Mouse (Mus musculus) hindbrain, postnatal 0 days (tissue): ENCODE measurements around the gene Pmel. TPM values are rescaled to one million over a fixed set of nuclear protein-coding genes. Genes with fewer than 3 reads are reported as not detected.

Experiments
- ATAC-seq: fragments of 200-750 bp; cut with Nextera tagmentation; 2 replicates; pipeline ENCODE4 v1.8.0; 2017; ENCODE audit warnings: mild to moderate bottlenecking, moderate TSS enrichment, moderate library complexity
- DNase-seq: peaks from one replicate; pipeline ENCODE4 v3.0.0-alpha.2; 2015; ENCODE audit warnings: low spot score
- H3K27ac ChIP-seq: fragments of 300-500 bp; sonication (generic); 2 replicates; pipeline ENCODE4 v1.5.1; 2014; ENCODE audit warnings: mild to moderate bottlenecking
- H3K27me3 ChIP-seq: fragments of 300-500 bp; sonication (generic); 2 replicates; pipeline ENCODE4 v1.6.1; 2014; ENCODE audit warnings: low read length, mixed read lengths; ENCODE audit not compliant: insufficient read depth
- H3K36me3 ChIP-seq: fragments of 300-500 bp; sonication (generic); 2 replicates; pipeline ENCODE4 v1.6.1; 2014; ENCODE audit warnings: low read length, mixed read lengths; ENCODE audit not compliant: insufficient read depth
- H3K4me1 ChIP-seq: fragments of 300-500 bp; sonication (generic); 2 replicates; pipeline ENCODE4 v1.6.1; 2014; ENCODE audit warnings: antibody characterized with exemption, low read length, mixed read lengths; ENCODE audit not compliant: insufficient read depth
- H3K4me2 ChIP-seq: fragments of 300-500 bp; sonication (generic); 2 replicates; pipeline ENCODE4 v1.6.1; 2014; ENCODE audit warnings: low read depth, mild to moderate bottlenecking, low read length, moderate library complexity, mixed read lengths
- H3K4me3 ChIP-seq: fragments of 300-500 bp; sonication (generic); 2 replicates; pipeline ENCODE4 v1.5.1; 2014; ENCODE audit warnings: low read length
- H3K9ac ChIP-seq: fragments of 300-500 bp; sonication (generic); replicated peaks from 2 replicates; pipeline ENCODE4 v1.6.1; 2014; ENCODE audit warnings: mild to moderate bottlenecking, low read length, moderate library complexity, mixed read lengths
- H3K9me3 ChIP-seq: fragments of 300-500 bp; sonication (generic); 2 replicates; pipeline ENCODE4 v1.6.1; 2016; ENCODE audit warnings: low read length, mixed read lengths
- CTCF ChIP-seq: IDR thresholded peaks from 2 replicates; pipeline ENCODE4 v1.5.1; 2016; ENCODE audit warnings: antibody characterized with exemption, control low read depth, low read depth
- WGBS: fragments of 180-500 bp; shearing (Covaris S2); extraction: QIAGEN DNeasy Blood & Tissue Kit; methylation state at CpG from one replicate; pipeline ENCODE4 v1.1.7; 2014; 5-methylcytosine and 5-hydroxymethylcytosine counted together
- polyA plus RNA-seq: library from polyadenylated mRNA; unstranded; fragments of >200 nt; fragmentation: Nextera tagmentation; extraction: Ambion mirVana; gene quantifications from 2 replicates; pipeline ENCODE4 v1.2.1, GENCODE M21; 2015
- total RNA-seq: library from RNA; depleted of rRNA; stranded (reverse); fragments of >200 nt; gene quantifications from 2 replicates; pipeline ENCODE4 v1.2.3, GENCODE M21; 2014

Pmel gene
- total and polyA plus RNA-seq, 2 experiments from 2014 or later = 0.63 to 1.4 TPM

DNA sequence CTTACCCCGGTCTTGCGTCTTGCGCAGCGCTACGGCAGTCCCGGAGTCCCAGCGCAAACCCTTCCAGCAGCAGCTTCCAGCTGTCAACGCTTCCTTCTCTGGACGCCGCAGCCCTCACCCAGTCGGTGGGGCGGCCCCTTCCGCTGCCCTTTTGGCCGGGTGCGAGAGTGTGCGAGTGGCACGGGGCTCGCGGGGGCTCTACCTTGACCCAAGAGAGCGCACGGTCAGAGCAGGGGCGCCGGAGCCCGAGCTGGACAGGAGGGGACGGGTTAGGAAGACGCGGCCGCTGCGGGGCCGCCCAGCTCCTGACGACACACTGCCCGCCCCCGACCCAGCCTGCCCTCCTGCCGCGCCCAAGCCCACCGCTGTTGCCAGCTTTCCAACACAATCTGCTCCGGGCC lies 39.8 kb downstream of the Pmel start:
- H3K4me2 ChIP-seq = peak overlapping the region; percentile 97
- H3K36me3 ChIP-seq = no peaks in the 10 kb centered on the region
- DNase-seq = peak; percentile 53
- no peaks in the 10 kb centered on the region for H3K9me3 ChIP-seq
- WGBS = under 1% methylated on average over 37 of the region's 37 CpGs
- H3K27me3 ChIP-seq = no peaks in the 10 kb centered on the region; the same call in 1 of the 2 replicates
- peaks cover 18% of the 10 kb centered on the region; the same call in 1 of the 2 replicates for H3K4me1 ChIP-seq
- peak; percentile 33 for ATAC-seq
- H3K9ac ChIP-seq = peak overlapping the region; percentile 67
- no peak for TF ChIP-seq CTCF
- H3K4me3 ChIP-seq = peak overlapping the region; percentile 70
- H3K27ac ChIP-seq = no peak overlapping the region

GRCm38 (mm10) chr10:128744211-128744610 lies 40.2 kb downstream of the Pmel start:
- 22% methylated on average over 8 of the region's 8 CpGs for WGBS
- Histone ChIP-seq H3K36me3 (no peaks in the 10 kb centered on the region), H3K9me3 (no peaks in the 10 kb centered on the region), H3K4me3 (peak overlapping the region; percentile 70), H3K27ac (no peak overlapping the region), H3K9ac (peak overlapping the region; percentile 67), H3K27me3 (no peaks in the 10 kb centered on the region; the same call in 1 of the 2 replicates), H3K4me2 (peak overlapping the region; percentile 97), H3K4me1 (peaks cover 20% of the 10 kb centered on the region)
- no peak for TF ChIP-seq CTCF
- ATAC-seq = no peak
- DNase-seq = no peak

GRCm38 (mm10) chr10:128744680-128745601 lies 40.9 kb downstream of the Pmel start, which contains the start of gene Dgka:
Dgka (minus strand) TSS chr10:128744855.
- H3K9me3 ChIP-seq = no peaks in the 10 kb centered on the region
- TF ChIP-seq CTCF = 0 out of 2 replicates have a peak, but pooled peaks have one; percentile 39
- H3K36me3 ChIP-seq = no peaks in the 10 kb centered on the region
- H3K4me3 ChIP-seq = peak within 1 kb of the TSS; percentile 70
- H3K4me1 ChIP-seq = peaks cover 25% of the 10 kb centered on the region
- DNase-seq = peak; percentile 25
- peak within 1 kb of the TSS; percentile 67 for H3K9ac ChIP-seq
- no peak within 1 kb of the TSS for H3K27ac ChIP-seq
- peak within 1 kb of the TSS; percentile 97 for H3K4me2 ChIP-seq
- no peak for ATAC-seq
- WGBS = 22% methylated on average over 18 of the region's 18 CpGs
- H3K27me3 ChIP-seq = no peaks in the 10 kb centered on the region; the same call in 1 of the 2 replicates

DNA sequence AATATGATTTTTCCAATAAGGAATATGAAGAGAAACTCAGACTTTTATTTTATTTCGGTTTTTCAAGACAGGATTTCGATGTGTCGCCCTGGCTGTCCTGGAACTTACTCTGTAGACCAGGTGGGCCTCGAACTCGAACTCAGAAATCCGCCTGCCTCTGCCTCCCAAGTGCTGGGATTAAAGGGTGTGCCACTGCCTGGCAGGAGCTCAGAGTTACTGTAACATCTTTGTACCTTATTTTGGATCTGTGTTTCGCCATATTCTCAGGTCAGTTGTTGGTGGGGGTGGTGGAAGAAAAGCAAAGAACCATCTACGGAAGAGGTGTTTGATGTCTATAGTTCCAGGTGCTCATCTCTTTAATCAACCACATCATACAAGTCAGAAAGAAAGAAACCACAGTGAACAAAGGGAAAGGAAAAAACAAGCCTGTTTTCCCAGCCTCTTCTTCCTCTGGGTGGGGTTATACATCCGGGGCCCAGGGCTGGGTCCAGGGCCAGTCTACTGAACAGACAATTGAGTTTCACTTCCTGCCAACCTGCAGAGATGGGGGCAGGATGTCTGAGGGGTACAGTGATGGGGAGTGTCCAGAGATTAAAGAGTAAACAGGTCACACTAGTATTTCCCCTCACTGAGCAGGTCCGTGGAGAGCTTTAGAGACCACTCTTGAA lies 42.1 kb downstream of the Pmel start:
- no peaks in the 10 kb centered on the region; the same call in 1 of the 2 replicates for H3K27me3 ChIP-seq
- DNase-seq (no peak), ATAC-seq (no peak)
- 95% methylated on average over 10 of the region's 10 CpGs for WGBS
- no peak for TF ChIP-seq CTCF
- no peak overlapping the region for H3K27ac ChIP-seq
- no peaks in the 10 kb centered on the region for H3K9me3 ChIP-seq
- no peaks in the 10 kb centered on the region for H3K36me3 ChIP-seq
- H3K9ac ChIP-seq = no peak overlapping the region
- H3K4me3 ChIP-seq = no peak overlapping the region
- no peak overlapping the region for H3K4me2 ChIP-seq
- peaks cover 25% of the 10 kb centered on the region for H3K4me1 ChIP-seq

DNA sequence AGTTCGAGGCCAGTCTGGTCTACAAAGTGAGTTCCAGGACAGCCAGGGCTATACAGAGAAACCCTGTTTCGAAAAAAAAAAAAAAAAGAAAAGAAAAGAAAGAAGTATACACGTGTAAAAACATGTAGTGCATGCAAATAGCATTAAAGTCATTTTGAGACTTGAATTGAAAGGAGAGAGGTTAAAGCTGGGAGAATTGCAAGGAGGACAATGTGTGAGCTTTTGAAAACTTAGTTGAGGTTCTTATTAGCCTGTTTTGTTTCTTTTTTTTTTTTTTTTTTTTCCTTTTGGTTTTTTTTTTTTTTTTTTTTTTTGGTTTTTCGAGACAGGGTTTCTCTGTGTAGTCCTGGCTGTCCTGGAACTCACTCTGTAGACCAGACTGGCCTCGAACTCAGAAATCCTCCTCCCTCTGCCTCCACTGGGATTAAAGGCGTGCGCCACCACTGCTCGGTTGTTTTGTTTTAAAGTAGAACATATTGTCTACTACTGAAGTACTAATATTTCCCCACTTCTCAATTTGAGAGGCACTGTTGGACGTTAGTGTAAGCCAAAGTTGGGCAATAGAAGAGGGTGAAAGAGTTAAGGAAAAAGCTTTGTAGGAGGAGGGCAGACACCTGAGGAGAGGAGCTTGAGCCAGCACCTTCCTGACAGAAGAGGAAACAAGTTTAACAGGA lies 43.1 kb downstream of the Pmel start:
- ATAC-seq (no peak), DNase-seq (no peak)
- H3K27ac ChIP-seq = peak overlapping the region; percentile 85; the same call in 1 of the 2 replicates
- peaks cover 25% of the 10 kb centered on the region for H3K4me1 ChIP-seq
- 46% methylated on average over 8 of the region's 9 CpGs for WGBS
- H3K36me3 ChIP-seq = no peaks in the 10 kb centered on the region
- no peaks in the 10 kb centered on the region; the same call in 1 of the 2 replicates for H3K27me3 ChIP-seq
- TF ChIP-seq CTCF = no peak
- peak overlapping the region; percentile 93 for H3K4me2 ChIP-seq
- H3K9ac ChIP-seq = peak overlapping the region; percentile 67
- no peaks in the 10 kb centered on the region for H3K9me3 ChIP-seq
- H3K4me3 ChIP-seq = peak overlapping the region; percentile 72

- WGBS = under 1% methylated on average over 36 of the region's 36 CpGs
- Histone ChIP-seq H3K27me3 (no peaks in the 10 kb centered on the region), H3K27ac (peak within 1 kb of the TSS; percentile 85), H3K4me3 (peak within 1 kb of the TSS; percentile 72), H3K4me2 (peak within 1 kb of the TSS; percentile 93), H3K9me3 (no peaks in the 10 kb centered on the region), H3K36me3 (no peaks in the 10 kb centered on the region), H3K9ac (peak within 1 kb of the TSS; percentile 67), H3K4me1 (peaks cover 20% of the 10 kb centered on the region)
- TF ChIP-seq CTCF = no peak
- ATAC-seq (peak; percentile 69), DNase-seq (peak; percentile 42)
Measured at GRCm38 (mm10) chr10:128747646-128748251, 43.8 kb downstream of the Pmel start, which contains the start of gene Pym1. Pym1 (plus strand) TSS chr10:128747889.
